Mouse (Mus musculus): Measurements from ENCODE around the gene Gm20388.

Gm20388 gene

GRCm38 (mm10) chr8:122960323-122960722, 3049.7 kb downstream of the Gm20388 start:
- DNase-seq (ENCODE audit: low spot score in 2 of 2): no peak

GRCm38 (mm10) chr8:122960932-122961331, 3050.3 kb downstream of the Gm20388 start:
- DNase-seq (ENCODE audit: low spot score in 2 of 2): no peak

- no peak for DNase-seq (ENCODE audit: low spot score in 2 of 2)
Observed at GRCm38 (mm10) chr8:122961458-122961857, 3050.8 kb downstream of the Gm20388 start.

- no peak for DNase-seq (ENCODE audit: low spot score in 2 of 2)
Observed at GRCm38 (mm10) chr8:122962046-122962445, 3051.4 kb downstream of the Gm20388 start.

DNA sequence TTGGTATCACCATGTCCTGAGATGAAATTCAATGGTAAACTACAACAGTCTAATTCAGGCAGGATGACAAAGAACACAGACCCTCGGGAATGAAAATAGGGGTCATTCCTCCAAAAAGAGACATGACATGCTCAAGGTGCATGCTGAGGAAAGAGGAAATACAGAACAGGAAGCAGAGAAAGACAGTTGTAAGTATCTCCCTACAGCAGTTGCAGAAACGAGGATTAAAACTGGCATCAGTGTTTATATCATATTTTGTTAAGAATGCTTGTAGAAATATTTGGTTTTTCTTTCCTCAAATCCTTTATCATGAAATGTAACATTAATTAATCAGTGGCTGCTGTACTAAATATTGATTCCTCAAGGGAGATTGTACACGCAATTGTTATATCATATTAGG, 3056.0 kb downstream of the Gm20388 start:
- no peak for DNase-seq (ENCODE audit: low spot score in 2 of 2)

DNA sequence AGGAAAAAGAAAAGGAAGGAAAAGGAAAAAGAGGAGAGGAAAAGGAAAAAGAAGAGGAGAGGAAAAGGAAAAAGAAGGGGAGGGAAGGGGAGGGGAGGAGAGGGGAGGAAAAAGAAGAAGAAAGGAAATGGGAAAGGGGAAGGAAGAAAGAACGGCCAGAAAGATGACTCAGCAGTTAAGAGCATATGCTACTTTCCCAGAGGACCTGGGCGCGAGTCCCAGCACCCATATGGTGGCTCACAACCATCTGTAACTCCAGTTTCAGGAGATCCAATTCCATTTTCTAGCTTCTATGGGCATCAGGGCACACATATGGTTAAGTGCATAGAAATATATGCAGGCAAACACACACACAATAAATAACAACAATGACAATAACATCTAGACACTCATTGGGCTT, 3057.5 kb downstream of the Gm20388 start:
- no peak for DNase-seq (ENCODE audit: low spot score in 2 of 2)

DNA sequence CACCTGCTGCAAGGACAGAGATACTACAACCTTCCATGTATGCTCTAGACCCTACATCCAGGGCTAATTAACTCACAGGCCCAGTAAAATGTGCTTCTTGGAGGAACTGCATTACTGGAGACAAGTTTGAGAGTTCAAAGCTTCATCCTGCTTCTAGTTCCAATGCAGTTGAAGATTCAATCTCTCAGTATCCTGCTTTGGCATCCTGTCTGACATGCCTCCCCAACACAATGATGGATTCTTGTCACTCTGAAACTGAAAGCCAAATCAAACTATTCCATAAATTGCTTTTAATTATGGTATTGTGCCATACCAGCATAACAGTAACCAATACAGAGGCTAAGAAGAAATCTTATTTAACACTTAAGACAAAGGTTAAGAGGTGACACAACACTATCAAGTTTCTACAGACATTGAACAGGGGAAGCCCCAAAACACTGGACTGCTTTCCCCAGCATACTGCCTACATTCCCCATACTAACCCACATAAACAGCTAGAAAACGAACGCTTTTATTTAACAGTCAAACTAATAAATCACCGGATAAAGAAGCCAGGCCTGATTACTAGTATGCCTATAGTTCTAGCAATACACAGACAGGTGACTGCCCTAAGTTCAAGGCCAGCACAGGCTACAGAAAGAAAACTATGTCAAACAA, 3059.5 kb downstream of the Gm20388 start:
- no peak for DNase-seq (ENCODE audit: low spot score in 2 of 2)

- DNase-seq (ENCODE audit: low spot score in 2 of 2): no peak
Observed at GRCm38 (mm10) chr8:122976046-122976445, 3065.4 kb downstream of the Gm20388 start.

DNA sequence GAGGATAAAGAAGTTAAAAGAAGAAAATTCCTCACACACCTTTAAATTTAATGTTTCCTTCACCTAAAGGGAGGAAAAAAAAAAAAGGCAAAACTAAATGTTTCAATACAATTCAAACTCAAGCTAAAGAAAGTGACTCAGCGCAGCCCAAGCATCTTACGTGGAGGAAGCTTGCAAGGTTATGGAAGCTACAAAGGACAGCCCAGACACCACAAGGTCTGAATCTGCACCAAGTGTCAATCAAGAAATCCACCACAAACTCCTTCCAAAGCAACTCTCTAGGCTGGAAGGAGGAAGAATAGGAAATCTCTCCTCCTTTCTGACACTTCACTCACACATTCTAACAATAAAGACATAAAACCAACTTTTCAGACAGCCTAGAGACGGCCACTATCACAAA, 3068.8 kb downstream of the Gm20388 start:
- DNase-seq (ENCODE audit: low spot score in 2 of 2): no peak

DNA sequence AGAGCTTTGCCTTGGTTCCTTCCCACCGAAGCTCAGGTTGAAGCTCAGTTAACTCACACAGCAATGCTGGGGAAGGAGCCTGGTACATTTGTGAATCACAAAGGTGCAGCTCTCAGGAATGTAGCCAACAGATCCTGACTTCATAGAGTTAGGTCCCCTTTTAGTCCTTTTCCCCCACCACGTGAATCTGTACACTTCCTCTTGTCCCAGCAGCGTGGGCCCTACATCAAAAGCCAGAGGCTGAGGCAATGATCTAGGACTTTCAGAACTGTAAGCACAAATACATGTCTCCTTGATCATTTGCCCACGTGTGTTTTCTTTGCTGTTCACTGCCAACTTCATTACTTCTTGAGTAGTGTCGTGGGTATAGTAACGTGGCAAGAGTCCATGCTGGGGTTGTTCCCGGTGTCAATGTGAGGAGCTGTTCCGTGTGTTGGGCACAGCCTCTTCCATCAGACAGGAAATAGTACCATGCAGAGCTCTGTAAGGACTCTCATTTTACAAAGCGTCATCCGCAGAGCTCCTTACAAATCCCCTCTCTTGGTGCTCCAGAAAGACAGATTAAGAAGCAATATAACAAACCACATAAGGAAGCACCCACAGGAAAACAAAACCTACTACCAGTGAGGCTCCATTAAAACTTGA, 3069.3 kb downstream of the Gm20388 start:
- DNase-seq (ENCODE audit: low spot score in 2 of 2): no peak

DNA sequence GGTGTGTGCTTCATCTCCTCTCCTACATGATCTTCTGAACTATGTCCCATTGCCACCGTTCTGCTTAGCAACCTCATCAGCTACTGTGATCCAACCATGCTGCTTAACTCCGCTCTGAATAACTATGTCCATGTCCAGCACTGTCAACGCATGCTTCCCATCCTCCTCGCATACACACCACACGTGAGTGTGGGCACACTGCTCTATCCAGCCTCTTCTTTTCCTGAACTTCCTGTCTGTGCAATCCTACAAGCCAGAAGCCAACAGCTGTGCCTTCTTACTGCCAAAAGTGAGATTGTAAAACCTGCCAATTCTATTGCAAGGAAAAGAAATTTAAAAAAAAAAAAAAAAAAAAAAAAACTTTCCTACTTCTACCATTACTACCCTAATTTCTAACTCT, 3071.0 kb downstream of the Gm20388 start:
- no peak for DNase-seq (ENCODE audit: low spot score in 2 of 2)

DNA sequence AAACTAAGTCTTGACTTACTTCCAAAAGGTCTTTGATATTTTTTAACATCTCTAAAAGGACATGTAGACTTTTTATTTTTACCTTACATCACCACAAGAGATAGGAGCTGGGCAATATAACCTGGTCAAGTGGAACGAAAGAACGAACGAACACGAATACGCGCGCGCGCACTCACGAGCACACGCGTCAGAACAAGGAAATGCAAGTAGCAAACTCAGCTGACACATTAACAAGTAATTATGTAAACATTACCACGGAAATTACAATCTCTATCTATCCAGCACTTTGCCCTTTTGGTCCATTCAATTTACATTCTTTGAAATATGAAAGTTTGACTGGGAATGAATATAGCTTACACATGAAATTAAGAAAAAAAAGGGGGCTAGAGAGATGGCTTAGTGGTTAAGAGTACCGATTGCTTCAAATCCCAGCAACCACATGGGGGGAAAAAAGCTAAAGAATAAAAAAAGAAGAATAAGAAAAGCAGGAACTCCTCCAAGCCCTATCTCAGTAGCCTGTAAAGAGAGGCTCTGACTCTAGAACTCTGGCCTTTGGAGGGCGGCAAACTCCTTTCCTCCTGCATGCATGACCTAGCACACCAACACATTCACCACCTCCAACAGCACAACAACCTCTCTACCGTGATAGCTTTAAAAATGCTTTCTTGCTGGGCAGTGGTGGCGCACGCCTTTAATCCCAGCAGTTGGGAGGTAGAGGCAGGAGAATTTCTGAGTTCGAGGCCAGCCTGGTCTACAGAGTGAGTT, 3072.7 kb downstream of the Gm20388 start:
- no peak for DNase-seq (ENCODE audit: low spot score in 2 of 2)

DNA sequence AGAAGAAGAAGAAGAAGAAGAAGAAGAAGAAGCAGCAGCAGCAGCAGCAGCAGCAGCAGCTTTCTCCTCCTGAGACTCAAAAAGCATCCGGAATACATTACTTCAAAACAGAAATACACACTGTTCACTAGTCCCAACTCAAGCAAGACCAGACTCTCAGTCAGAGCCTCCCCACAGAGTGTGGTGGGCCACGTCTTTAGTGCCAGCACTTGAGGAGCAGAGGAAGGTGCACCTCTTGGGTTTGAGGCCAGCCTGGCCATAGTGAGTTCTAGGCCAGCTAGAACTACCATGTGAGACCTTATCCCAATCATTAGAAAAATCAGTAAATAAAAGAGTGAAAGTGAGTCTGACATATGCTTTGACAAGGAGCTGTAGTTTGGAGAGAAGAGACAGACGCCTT, 3073.5 kb downstream of the Gm20388 start:
- DNase-seq (ENCODE audit: low spot score in 2 of 2): no peak

DNA sequence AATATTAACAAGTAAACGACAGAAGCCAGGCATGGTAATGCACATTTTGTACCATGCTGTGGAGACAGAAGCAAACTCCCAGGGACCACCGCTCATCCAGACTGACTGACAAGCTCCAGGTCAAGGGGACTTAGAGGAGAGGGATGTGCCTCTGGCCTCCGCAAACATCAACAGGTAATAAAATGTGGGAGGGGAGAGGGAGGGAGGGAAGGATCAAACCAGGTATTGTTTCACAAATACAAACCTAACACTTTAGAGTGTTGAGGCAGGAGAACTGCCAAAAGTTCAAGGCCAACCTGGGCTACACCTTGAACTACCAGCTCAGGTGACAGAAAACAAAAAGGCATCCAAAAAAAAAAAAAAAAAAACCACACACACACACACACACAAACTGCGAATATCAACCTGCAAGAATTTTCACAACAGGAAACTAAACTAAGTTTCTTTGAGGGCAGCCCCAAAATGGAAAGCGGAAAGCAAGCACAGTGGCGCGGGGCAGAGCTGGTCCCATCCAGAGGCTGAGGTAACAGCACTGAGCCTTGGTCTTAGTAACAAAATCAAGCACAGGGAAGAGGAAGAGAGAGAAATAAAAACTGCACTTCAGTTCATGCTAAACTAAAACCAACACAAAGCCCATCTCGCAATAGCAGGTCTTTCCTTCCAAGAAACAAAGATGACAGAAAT, 3076.0 kb downstream of the Gm20388 start:
- no peak for DNase-seq (ENCODE audit: low spot score in 2 of 2)

DNA sequence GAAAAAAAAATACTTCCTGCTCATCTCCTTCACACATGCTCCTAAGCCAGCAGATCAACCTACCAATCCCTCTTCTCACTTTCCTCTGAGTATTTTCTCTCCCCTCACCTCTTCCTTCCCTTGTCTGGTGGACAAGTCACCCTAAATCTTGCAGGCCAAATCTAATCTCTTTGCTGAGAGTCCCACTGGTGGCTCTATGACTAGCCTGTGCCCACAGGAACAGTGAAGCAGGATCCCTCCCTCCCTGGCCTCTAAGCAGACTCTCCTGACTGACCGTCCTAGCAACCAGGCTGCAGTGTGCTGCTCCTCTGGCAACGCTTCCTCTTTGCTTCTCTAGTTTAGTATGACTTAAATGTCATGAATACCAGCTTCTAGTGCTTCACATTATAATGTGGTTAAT, 3076.6 kb downstream of the Gm20388 start:
- no peak for DNase-seq (ENCODE audit: low spot score in 2 of 2)

DNA sequence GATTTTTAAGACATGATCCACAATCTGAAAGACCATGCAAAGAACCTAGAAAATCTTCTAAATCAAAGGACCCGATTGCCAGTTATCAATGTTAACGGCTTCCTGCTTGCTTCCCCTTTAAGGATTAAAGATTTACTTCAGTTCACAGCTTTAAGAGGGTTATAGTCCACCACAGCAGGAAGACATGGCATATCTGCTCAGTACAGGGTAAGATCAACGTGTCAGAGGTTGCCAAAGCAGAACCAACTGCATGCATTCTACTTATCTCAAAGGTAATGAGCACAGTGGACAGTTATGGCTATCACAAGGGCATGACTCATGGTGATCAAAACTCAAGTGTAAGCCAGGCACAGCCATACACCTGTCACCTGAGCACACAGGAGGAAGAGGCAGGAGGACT, 3078.3 kb downstream of the Gm20388 start:
- DNase-seq (ENCODE audit: low spot score in 2 of 2): no peak

DNA sequence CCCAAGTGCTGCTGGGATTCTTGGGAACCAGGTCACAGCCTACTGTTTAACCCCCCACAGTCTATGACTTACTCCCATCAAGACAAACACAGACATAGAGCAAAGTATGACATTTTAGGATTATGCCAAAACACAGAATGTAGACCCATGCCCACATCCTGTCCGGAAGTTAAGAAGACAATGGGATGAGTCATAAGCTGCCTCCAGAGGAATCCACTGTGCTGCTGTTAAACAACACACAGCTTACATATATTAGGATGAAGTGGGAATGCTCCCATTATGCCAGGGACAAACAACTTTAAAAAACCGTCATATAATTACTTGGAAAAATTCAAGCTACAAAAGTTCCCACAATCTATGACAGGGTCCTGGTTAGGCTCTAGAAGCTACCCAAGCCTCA, 3079.3 kb downstream of the Gm20388 start:
- DNase-seq (ENCODE audit: low spot score in 2 of 2): no peak

DNA sequence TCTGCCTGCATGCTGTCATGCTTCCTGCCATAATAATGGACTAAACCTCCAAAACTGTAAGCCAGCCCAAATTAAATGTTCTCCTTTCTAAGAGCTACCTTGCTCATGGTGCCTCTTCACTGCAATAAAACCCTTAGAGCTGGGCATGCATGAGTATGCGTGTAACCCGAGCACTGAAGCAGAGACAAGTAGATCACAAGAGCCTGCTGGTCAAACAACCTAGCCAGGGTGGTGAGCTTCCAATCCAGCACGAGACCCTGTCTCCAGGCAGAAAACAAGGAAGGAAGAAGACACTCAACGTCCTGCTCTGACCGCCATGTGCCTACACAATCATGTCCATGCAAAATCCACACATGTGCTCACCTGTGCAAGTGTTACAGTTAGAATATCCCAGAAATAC, 3080.7 kb downstream of the Gm20388 start:
- no peak for DNase-seq (ENCODE audit: low spot score in 2 of 2)

DNA sequence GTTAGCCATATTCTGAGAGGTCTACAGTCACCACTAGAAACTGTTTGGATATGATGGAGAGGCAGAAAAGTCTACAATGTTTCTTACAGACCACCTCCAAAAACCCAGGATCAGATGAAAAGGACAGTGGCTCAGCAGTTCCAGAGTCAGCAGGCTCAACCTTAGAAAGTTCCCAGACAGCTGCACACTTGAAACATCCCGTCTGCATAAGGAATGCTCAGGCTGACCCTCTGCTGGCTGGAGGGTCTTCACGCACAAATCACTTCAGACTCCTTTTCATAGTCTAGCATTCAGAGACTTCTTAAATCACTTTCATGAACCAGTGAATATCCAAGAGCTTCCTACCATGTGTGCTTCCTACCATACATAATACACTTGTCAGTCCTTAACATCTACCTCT, 3081.7 kb downstream of the Gm20388 start:
- DNase-seq (ENCODE audit: low spot score in 2 of 2): no peak

- no peak for DNase-seq (ENCODE audit: low spot score in 2 of 2)
Observed at GRCm38 (mm10) chr8:122993031-122993430, 3082.4 kb downstream of the Gm20388 start.

DNA sequence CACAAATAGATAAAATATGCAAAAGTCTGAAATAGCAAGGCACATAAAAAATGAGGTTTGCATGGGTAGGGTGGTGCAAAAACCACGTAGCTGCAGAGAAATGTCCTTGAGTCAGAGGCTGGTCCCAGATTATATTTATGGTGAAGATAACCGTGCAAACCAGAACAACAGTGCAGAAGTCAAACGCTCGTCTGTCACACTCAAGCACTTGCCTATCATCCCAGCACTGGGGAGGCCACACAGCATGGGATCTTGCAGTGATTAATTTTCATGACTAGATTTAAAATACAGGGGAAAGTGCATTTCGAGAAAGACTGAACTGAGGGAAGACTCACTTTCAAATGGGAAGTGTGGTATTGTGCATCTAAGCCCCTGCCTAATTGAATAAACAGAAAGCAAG, 3083.1 kb downstream of the Gm20388 start:
- DNase-seq (ENCODE audit: low spot score in 2 of 2): no peak

- DNase-seq (ENCODE audit: low spot score in 2 of 2): no peak
Observed at GRCm38 (mm10) chr8:122997963-122998362, 3087.3 kb downstream of the Gm20388 start.

Data from left cerebral cortex, adult 9 months (tissue).